14 mouse cellular contexts compared by ENCODE assay signal in genomic region chr7:75983809-75984171, GRCm38 (mm10).
DNase-seq lines count a peak whose midpoint lies in the region; ATAC-seq lines count a peak whose summit lies in the region.
"Had no signal": no experiment of that assay in that cellular context is flagged by ENCODE, and none has a peak within 500 bp of the region (broad histone marks: within the 10 kb centered on the region; RNA-seq: fewer than 3 reads in every experiment).

No protein-coding gene starts in this region.

- no peaks in the 10 kb centered on the region; the same call in 1 of the 2 replicates for H3K27me3 ChIP-seq in heart, embryonic 12.5 days (replicated peaks)
- H3K27me3 ChIP-seq in forebrain, embryonic 10.5 days (ENCODE audit: poor library complexity, severe bottlenecking) = peaks cover 3% of the 10 kb centered on the region; the same call in 1 of the 2 replicates
- no peaks in the 10 kb centered on the region for H3K27me3 ChIP-seq in hindbrain, embryonic 13.5 days
- no peaks in the 10 kb centered on the region for H3K27me3 ChIP-seq in midbrain, embryonic 16.5 days (ENCODE audit: control insufficient read depth, insufficient read depth, low read depth, low read length)

- no peak overlapping the region for H3K9ac ChIP-seq in heart, embryonic 12.5 days
- H3K9ac ChIP-seq in hindbrain, embryonic 13.5 days = peak overlapping the region; percentile 19; the same call in 1 of the 2 replicates
- H3K9ac ChIP-seq in midbrain, embryonic 16.5 days (ENCODE audit: low read depth, low read length) = no peak overlapping the region
- H3K9ac ChIP-seq: heart, embryonic 15.5 days; intestine, embryonic 15.5 days; liver, embryonic 14.5 days had no signal

- peak overlapping the region; percentile 44 for H3K4me2 ChIP-seq in heart, embryonic 12.5 days
- H3K4me2 ChIP-seq in hindbrain, embryonic 13.5 days = peak overlapping the region; percentile 49
- peak overlapping the region; percentile 38 for H3K4me2 ChIP-seq in midbrain, embryonic 16.5 days (ENCODE audit: low read length)
- H3K4me2 ChIP-seq: intestine, embryonic 15.5 days had no signal

- no peak for DNase-seq in heart, adult 18-20 months
- DNase-seq in forebrain, embryonic 10.5 days (ENCODE audit: extremely low spot score, low spot score) = no peak
- no peak for DNase-seq in adipocyte (ENCODE audit: low spot score)
- DNase-seq in adrenal gland, adult 2 months = no peak
- DNase-seq in thymus, adult 18-20 months = no peak
- DNase-seq: gastrocnemius, postnatal 10 days; lung, postnatal 4 days had no signal

- no peaks in the 10 kb centered on the region for H3K9me3 ChIP-seq in heart, embryonic 12.5 days (replicated peaks)
- peaks cover 3% of the 10 kb centered on the region; the same call in 1 of the 2 replicates for H3K9me3 ChIP-seq in forebrain, embryonic 10.5 days
- no peaks in the 10 kb centered on the region for H3K9me3 ChIP-seq in hindbrain, embryonic 13.5 days
- no peaks in the 10 kb centered on the region for H3K9me3 ChIP-seq in midbrain, embryonic 16.5 days (replicated peaks; ENCODE audit: control insufficient read depth, low read length, poor library complexity, severe bottlenecking)
- H3K9me3 ChIP-seq: heart, embryonic 15.5 days; intestine, embryonic 15.5 days had no signal

- no peak overlapping the region for H3K4me3 ChIP-seq in heart, embryonic 12.5 days
- H3K4me3 ChIP-seq in forebrain, embryonic 10.5 days = peak overlapping the region; percentile 39; the same call in 1 of the 2 replicates
- H3K4me3 ChIP-seq in hindbrain, embryonic 13.5 days = peak overlapping the region; percentile 19; the same call in 1 of the 2 replicates
- peak overlapping the region; percentile 1; the same call in 1 of the 2 replicates for H3K4me3 ChIP-seq in midbrain, embryonic 16.5 days (ENCODE audit: low read depth, low read length)
- H3K4me3 ChIP-seq: heart, embryonic 15.5 days; intestine, embryonic 15.5 days; myocyte had no signal

- no peaks in the 10 kb centered on the region for H3K36me3 ChIP-seq in heart, embryonic 12.5 days
- no peaks in the 10 kb centered on the region for H3K36me3 ChIP-seq in forebrain, embryonic 10.5 days (replicated peaks)
- H3K36me3 ChIP-seq in hindbrain, embryonic 13.5 days = no peaks in the 10 kb centered on the region
- no peaks in the 10 kb centered on the region for H3K36me3 ChIP-seq in midbrain, embryonic 16.5 days (ENCODE audit: control insufficient read depth, insufficient read depth, low read length)
- H3K36me3 ChIP-seq: heart, embryonic 15.5 days; intestine, embryonic 15.5 days had no signal

- H3K4me1 ChIP-seq in heart, embryonic 12.5 days (replicated peaks) = no peaks in the 10 kb centered on the region
- peaks cover 35% of the 10 kb centered on the region for H3K4me1 ChIP-seq in forebrain, embryonic 10.5 days
- H3K4me1 ChIP-seq in hindbrain, embryonic 13.5 days (replicated peaks) = peaks cover 14% of the 10 kb centered on the region
- H3K4me1 ChIP-seq in midbrain, embryonic 16.5 days (ENCODE audit: control insufficient read depth, insufficient read depth, low read length) = peaks cover 7% of the 10 kb centered on the region; the same call in 1 of the 2 replicates
- H3K4me1 ChIP-seq: heart, embryonic 15.5 days; intestine, embryonic 15.5 days had no signal

- no peak for ATAC-seq in heart, embryonic 12.5 days (ENCODE audit: insufficient number of reproducible peaks, low FRiP score)
- ATAC-seq in hindbrain, embryonic 13.5 days (ENCODE audit: low FRiP score) = no peak
- peak; percentile 45 for ATAC-seq in midbrain, embryonic 16.5 days
- ATAC-seq: intestine, embryonic 15.5 days had no signal

- H3K27ac ChIP-seq in heart, embryonic 12.5 days (ENCODE audit: poor library complexity, severe bottlenecking) = no peak overlapping the region
- H3K27ac ChIP-seq in forebrain, embryonic 10.5 days = peak overlapping the region; percentile 81
- no peak overlapping the region for H3K27ac ChIP-seq in hindbrain, embryonic 13.5 days
- H3K27ac ChIP-seq in midbrain, embryonic 16.5 days (ENCODE audit: low read length) = no peak overlapping the region
- H3K27ac ChIP-seq: heart, embryonic 15.5 days; intestine, embryonic 15.5 days; liver, embryonic 14.5 days had no signal

- 55% methylated on average over 7 of the region's 7 CpGs for WGBS in heart, embryonic 12.5 days
- 42% methylated on average over 7 of the region's 7 CpGs for WGBS in forebrain, embryonic 10.5 days
- 20% methylated on average over 7 of the region's 7 CpGs for WGBS in hindbrain, embryonic 13.5 days
- 19% methylated on average over 7 of the region's 7 CpGs for WGBS in midbrain, embryonic 16.5 days
